Mouse (Mus musculus) heart, embryonic 10.5 days (tissue): ENCODE measurements around the gene Cdc123. TPM values are rescaled to one million over a fixed set of nuclear protein-coding genes. Genes with fewer than 3 reads are reported as not detected.

Experiments used
- DNase-seq: peaks from one replicate; pipeline ENCODE4 v3.0.0-alpha.2; 2017; ENCODE audit warnings: low spot score
- H3K27ac ChIP-seq: fragments of 300-500 bp; sonication (generic); 2 replicates; pipeline ENCODE4 v1.5.1; 2016; ENCODE audit warnings: mild to moderate bottlenecking
- H3K27me3 ChIP-seq: fragments of 300-500 bp; sonication (generic); 2 replicates; pipeline ENCODE4 v1.6.1; 2016; ENCODE audit warnings: mild to moderate bottlenecking; ENCODE audit not compliant: poor library complexity, insufficient read depth, severe bottlenecking
- H3K36me3 ChIP-seq: fragments of 300-500 bp; sonication (generic); 2 replicates; pipeline ENCODE4 v1.6.1; 2016; ENCODE audit warnings: mild to moderate bottlenecking, moderate library complexity
- H3K4me1 ChIP-seq: fragments of 300-500 bp; sonication (generic); 2 replicates; pipeline ENCODE4 v1.6.1; 2016; ENCODE audit warnings: mild to moderate bottlenecking
- H3K4me3 ChIP-seq: fragments of 300-500 bp; sonication (generic); 2 replicates; pipeline ENCODE4 v1.5.1; 2016; ENCODE audit warnings: mild to moderate bottlenecking, moderate library complexity
- H3K9me3 ChIP-seq: fragments of 300-500 bp; sonication (generic); 2 replicates; pipeline ENCODE4 v1.6.1; 2016; ENCODE audit warnings: mild to moderate bottlenecking, moderate library complexity
- WGBS: fragments of 180-500 bp; shearing (Covaris S2); methylation state at CpG from one replicate; pipeline ENCODE4 v1.1.7; 2016; 5-methylcytosine and 5-hydroxymethylcytosine counted together
- polyA plus RNA-seq: library from polyadenylated mRNA; unstranded; fragments of >200 nt; fragmentation: Nextera tagmentation; extraction: Ambion mirVana; gene quantifications from 2 replicates; pipeline ENCODE4 v1.2.1, GENCODE M21; 2016

Gene Cdc123
- polyA plus RNA-seq = 245 and 304 TPM in 2 replicates

- WGBS = under 1% methylated on average over 53 of the region's 53 CpGs
Measured at GRCm38 (mm10) chr2:5844873-5845631, at the start of gene Cdc123, which contains the start of gene Nudt5. Cdc123 (minus strand) TSS chr2:5845164. Nudt5 (plus strand) TSS chr2:5845019.

GRCm38 (mm10) chr2:5894296-5894695, 49.3 kb upstream of the Cdc123 start:
- 53% methylated on average over 11 of the region's 11 CpGs for WGBS
- peaks cover 31% of the 10 kb centered on the region for H3K36me3 ChIP-seq
- no peak for DNase-seq

More at GRCm38 (mm10) chr2:5844873-5845631, at the start of gene Cdc123, which contains the start of gene Nudt5:
- no peaks in the 10 kb centered on the region for H3K27me3 ChIP-seq
- H3K4me1 ChIP-seq = peaks cover 15% of the 10 kb centered on the region
- H3K36me3 ChIP-seq = peaks cover 33% of the 10 kb centered on the region
- peak within 1 kb of the TSS; percentile 93 for H3K27ac ChIP-seq
- no peaks in the 10 kb centered on the region for H3K9me3 ChIP-seq
- DNase-seq = peak; percentile 96
- H3K4me3 ChIP-seq = peak within 1 kb of the TSS; percentile 87

DNA sequence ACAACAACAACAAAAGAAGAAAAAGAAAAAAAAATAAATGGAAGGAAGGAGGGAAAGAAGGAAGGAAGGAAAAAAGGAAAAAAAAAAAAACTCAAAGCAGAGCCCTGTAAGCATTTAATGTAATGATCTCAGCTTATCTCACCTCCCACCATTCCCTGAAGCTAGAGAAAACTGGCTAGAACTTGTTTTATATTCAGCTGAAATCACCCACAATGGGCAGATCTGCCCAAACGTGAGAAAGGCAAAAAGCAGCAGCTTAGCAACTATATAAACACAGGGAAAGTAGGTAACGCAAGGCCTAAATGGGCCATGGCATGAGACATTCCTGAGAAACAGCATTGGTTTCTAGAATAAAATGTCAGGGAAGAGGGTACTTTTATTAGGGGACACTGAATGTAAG, 44.4 kb upstream of the Cdc123 start:
- Histone ChIP-seq H3K9me3 (no peaks in the 10 kb centered on the region), H3K4me3 (no peak overlapping the region), H3K36me3 (peaks cover 58% of the 10 kb centered on the region), H3K27ac (no peak overlapping the region), H3K4me1 (peaks cover 3% of the 10 kb centered on the region), H3K27me3 (no peaks in the 10 kb centered on the region)
- no peak for DNase-seq
- WGBS = 64% methylated on average over 2 of the region's 2 CpGs

More at GRCm38 (mm10) chr2:5894296-5894695, 49.3 kb upstream of the Cdc123 start:
- peaks cover 4% of the 10 kb centered on the region for H3K4me1 ChIP-seq
- peak overlapping the region; percentile 93 for H3K4me3 ChIP-seq
- no peaks in the 10 kb centered on the region for H3K9me3 ChIP-seq
- peak overlapping the region; percentile 97 for H3K27ac ChIP-seq
- H3K27me3 ChIP-seq = no peaks in the 10 kb centered on the region

- no peak overlapping the region for H3K27ac ChIP-seq
- H3K4me1 ChIP-seq = no peaks in the 10 kb centered on the region
- 77% methylated on average over 5 of the region's 5 CpGs for WGBS
- no peaks in the 10 kb centered on the region for H3K27me3 ChIP-seq
- H3K9me3 ChIP-seq = no peaks in the 10 kb centered on the region
- no peak for DNase-seq
- H3K36me3 ChIP-seq = peaks cover 62% of the 10 kb centered on the region
- H3K4me3 ChIP-seq = no peak overlapping the region
Measured at GRCm38 (mm10) chr2:5888865-5889264, 43.9 kb upstream of the Cdc123 start.

DNA sequence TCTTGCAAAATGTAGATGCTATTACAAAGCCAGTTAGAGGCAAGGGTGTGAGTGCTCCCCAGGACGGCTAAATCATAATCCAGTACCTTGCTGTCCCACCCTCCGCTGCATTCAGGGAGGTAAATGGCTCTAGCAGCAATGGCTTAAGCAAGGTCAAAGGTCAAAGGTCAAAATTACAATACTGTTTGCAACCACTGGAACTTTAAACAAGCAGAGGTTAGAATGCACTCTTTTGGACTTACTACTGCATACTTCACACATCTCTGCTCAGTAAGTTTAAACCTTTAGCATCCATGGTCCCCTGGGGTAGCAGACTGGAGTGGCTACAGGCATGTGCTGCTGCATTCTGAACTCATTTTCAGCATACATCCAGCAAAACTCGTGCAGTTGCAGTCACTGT, 32.5 kb upstream of the Cdc123 start:
- Histone ChIP-seq H3K9me3 (no peaks in the 10 kb centered on the region), H3K27ac (no peak overlapping the region), H3K4me1 (no peaks in the 10 kb centered on the region), H3K27me3 (no peaks in the 10 kb centered on the region), H3K36me3 (peaks cover 83% of the 10 kb centered on the region), H3K4me3 (no peak overlapping the region)
- no peak for DNase-seq
- WGBS = 87% methylated on average over 3 of the region's 3 CpGs

DNA sequence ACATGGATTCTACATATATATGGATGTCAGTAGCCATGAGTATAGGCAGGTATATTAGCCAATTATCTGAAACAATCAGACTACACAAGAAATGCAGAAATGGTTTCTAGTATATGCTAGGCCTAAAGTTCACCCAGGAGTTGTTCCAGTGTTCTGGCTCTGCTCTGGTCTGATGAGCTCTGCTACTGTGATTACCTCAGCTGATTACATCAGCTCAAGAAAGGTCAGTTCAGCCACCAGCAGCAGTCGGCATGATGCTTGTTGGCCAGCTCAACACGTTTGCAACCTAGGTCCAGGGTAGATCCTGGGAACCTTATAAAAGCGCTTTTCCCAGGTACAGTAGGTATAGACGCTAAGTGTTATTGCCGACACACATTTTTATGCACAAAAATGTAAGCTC, 24.8 kb upstream of the Cdc123 start:
- Histone ChIP-seq H3K4me3 (no peak overlapping the region), H3K9me3 (no peaks in the 10 kb centered on the region), H3K27ac (no peak overlapping the region), H3K36me3 (peaks cover 76% of the 10 kb centered on the region), H3K4me1 (no peaks in the 10 kb centered on the region), H3K27me3 (no peaks in the 10 kb centered on the region)
- no peak for DNase-seq
- WGBS = 85% methylated on average over 5 of the region's 5 CpGs

DNA sequence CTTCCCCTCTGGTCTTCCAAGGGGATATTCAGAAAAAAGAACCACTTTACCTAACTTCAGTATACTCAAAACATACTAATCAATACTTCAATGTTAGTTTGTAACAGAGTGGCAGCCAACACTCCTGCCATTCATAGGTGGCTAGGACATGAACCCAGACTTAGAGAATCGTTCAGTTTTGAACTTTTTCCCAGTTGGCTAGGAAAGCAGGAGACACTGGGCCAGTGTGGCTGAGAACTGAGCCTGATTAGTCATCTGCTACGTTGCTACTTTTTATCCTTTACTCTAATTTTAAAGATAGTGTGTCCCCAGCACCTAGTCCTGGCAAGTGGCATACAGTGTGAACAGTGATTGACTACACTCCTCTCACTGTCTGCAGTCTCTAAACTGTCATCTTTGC, 22.7 kb upstream of the Cdc123 start:
- H3K9me3 ChIP-seq = no peaks in the 10 kb centered on the region
- 84% methylated on average over 2 of the region's 2 CpGs for WGBS
- no peak overlapping the region for H3K4me3 ChIP-seq
- no peaks in the 10 kb centered on the region for H3K27me3 ChIP-seq
- H3K27ac ChIP-seq = no peak overlapping the region
- DNase-seq = no peak
- H3K36me3 ChIP-seq = peaks cover 71% of the 10 kb centered on the region
- H3K4me1 ChIP-seq = no peaks in the 10 kb centered on the region

DNA sequence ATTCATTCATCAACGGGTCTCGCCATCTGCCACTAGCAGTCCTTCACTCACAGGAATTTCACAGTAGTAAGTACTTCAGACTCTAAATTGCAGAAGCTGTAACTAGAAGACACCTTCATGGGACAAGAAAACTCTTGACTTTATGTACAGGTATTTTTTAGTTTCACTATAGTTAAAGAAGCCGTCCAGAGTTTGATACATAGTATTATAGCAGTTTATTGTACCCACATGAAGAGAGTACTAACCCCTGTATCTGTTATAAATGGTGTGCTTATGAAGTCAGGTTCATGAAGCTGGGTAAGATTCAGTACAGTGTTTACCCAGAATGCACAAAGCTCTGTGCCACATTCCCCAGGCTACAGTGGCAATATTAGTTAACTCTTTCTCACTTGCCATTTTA, 17.9 kb upstream of the Cdc123 start, which contains the start of gene Gm13199:
TSS of gene Gm13199 (minus strand) at position 101 of the 400 bp plus-strand sequence.
- Histone ChIP-seq H3K9me3 (no peaks in the 10 kb centered on the region), H3K36me3 (peaks cover 76% of the 10 kb centered on the region), H3K4me1 (no peaks in the 10 kb centered on the region), H3K27me3 (no peaks in the 10 kb centered on the region), H3K27ac (no peak within 1 kb of the TSS), H3K4me3 (no peak within 1 kb of the TSS)
- DNase-seq = no peak
- WGBS = 91% methylated on average over 3 of the region's 3 CpGs

DNA sequence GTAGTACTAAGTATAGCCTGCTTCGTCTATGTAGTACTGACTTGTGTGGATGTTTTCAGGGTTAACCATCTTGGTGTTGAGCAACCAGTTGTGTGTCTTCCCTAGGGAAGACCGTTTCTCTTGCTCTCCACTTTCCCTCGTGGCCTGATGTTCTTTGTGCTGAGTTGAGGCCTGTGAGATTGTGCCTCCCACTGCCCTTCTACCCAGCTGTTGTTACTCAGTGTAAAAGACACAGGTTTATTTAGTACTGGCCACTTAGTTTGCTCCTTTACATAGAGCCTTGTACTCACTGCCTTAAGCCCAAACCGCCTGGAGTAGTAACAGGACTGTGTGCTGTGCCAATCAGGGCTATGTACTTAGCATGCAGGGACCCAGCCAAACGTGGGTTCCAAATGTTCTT, 6.9 kb upstream of the Cdc123 start:
- no peaks in the 10 kb centered on the region for H3K27me3 ChIP-seq
- no peak for DNase-seq
- H3K4me3 ChIP-seq = no peak overlapping the region
- H3K4me1 ChIP-seq = peaks cover 2% of the 10 kb centered on the region; the same call in 1 of the 2 replicates
- 83% methylated on average over 5 of the region's 5 CpGs for WGBS
- no peak overlapping the region for H3K27ac ChIP-seq
- peaks cover 38% of the 10 kb centered on the region for H3K36me3 ChIP-seq
- no peaks in the 10 kb centered on the region for H3K9me3 ChIP-seq

- Histone ChIP-seq H3K9me3 (no peaks in the 10 kb centered on the region), H3K4me3 (no peak overlapping the region), H3K36me3 (peaks cover 33% of the 10 kb centered on the region), H3K27ac (no peak overlapping the region), H3K27me3 (no peaks in the 10 kb centered on the region), H3K4me1 (peaks cover 10% of the 10 kb centered on the region)
- DNase-seq = no peak
- 91% methylated on average over 9 of the region's 9 CpGs for WGBS
Measured at GRCm38 (mm10) chr2:5851116-5851515, 6.2 kb upstream of the Cdc123 start.

- peaks cover 29% of the 10 kb centered on the region for H3K36me3 ChIP-seq
- peak overlapping the region; percentile 93; the same call in 1 of the 2 replicates for H3K27ac ChIP-seq
- H3K27me3 ChIP-seq = no peaks in the 10 kb centered on the region
- DNase-seq = no peak
- H3K9me3 ChIP-seq = no peaks in the 10 kb centered on the region
- H3K4me3 ChIP-seq = peak overlapping the region; percentile 87
- WGBS = 31% methylated on average over 4 of the region's 4 CpGs
- peaks cover 15% of the 10 kb centered on the region for H3K4me1 ChIP-seq
Measured at GRCm38 (mm10) chr2:5845826-5846225, 862 bp upstream of the Cdc123 start.

DNA sequence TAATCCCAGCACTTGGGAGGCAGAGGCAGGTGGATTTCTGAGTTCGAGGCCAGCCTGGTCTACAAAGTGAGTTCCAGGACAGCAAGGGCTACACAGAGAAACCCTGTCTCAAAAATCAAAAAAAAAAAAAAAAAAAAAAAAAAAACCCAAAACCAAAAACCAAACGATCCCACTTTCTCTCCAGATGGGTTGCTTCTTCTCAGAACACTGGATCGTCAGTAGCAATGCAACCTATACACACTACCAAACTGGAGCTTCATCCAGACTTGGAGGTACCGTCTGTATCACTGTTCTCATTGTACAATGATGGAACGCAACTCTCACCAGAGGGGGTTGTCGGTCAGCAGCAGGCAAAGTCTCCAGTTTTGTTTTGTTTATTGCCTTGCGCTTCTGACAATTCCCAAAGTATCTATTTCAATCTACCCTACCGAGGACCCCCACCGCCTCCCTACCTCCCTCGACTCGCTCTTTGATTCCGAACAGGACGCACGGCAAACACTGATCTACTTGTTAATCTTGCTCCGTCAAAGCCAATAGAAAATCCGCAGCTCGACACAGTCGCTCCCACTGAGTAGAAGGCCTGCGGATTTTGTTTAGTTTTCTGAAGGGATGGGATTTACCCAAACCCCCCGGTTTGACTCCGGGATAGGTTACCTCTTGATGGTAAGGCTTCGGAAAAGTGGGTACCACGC, 637 bp downstream of the Cdc123 start:
- Histone ChIP-seq H3K27ac (peak overlapping the region; percentile 93), H3K36me3 (peaks cover 41% of the 10 kb centered on the region), H3K9me3 (no peaks in the 10 kb centered on the region), H3K4me3 (peak overlapping the region; percentile 87), H3K4me1 (peaks cover 15% of the 10 kb centered on the region), H3K27me3 (no peaks in the 10 kb centered on the region)
- no peak for DNase-seq
- WGBS = 4% methylated on average over 23 of the region's 23 CpGs

- H3K36me3 ChIP-seq = peaks cover 61% of the 10 kb centered on the region
- no peak overlapping the region for H3K4me3 ChIP-seq
- no peaks in the 10 kb centered on the region for H3K27me3 ChIP-seq
- 0 out of 2 replicates have a peak, but pooled peaks cover 2% of the 10 kb centered on the region for H3K4me1 ChIP-seq
- WGBS = 95% methylated on average over 11 of the region's 11 CpGs
- H3K27ac ChIP-seq = no peak overlapping the region
- no peak for DNase-seq
- H3K9me3 ChIP-seq = no peaks in the 10 kb centered on the region
Measured at GRCm38 (mm10) chr2:5840815-5841214, 4.1 kb downstream of the Cdc123 start.
